Mouse (Mus musculus): ENCODE results near the gene Ttc39d. TPM values are rescaled to one million over a fixed set of nuclear protein-coding genes. Genes with fewer than 3 reads are reported as not detected.

Gene Ttc39d
- polyA plus RNA-seq, 1 experiment from 2014 or later, result 0.11 TPM

GRCm38 (mm10) chr17:80168425-80169182 is 38.7 kb upstream of the Ttc39d start:
- Histone ChIP-seq H3K27me3 (ENCODE audit: control insufficient read depth, insufficient read depth, low read length) (no peaks in the 10 kb centered on the region), H3K9me3 (ENCODE audit: control insufficient read depth, low read length) (no peaks in the 10 kb centered on the region), H3K4me1 (ENCODE audit: control insufficient read depth, insufficient read depth, low read length) (peaks cover 10% of the 10 kb centered on the region; the same call in 1 of the 2 replicates), H3K9ac (ENCODE audit: low read depth, low read length) (no peak overlapping the region), H3K36me3 (ENCODE audit: control insufficient read depth, insufficient read depth, low read length) (no peaks in the 10 kb centered on the region), H3K4me2 (replicated peaks; ENCODE audit: low read depth, low read length) (peak overlapping the region; percentile 31), H3K4me3 (ENCODE audit: low read length) (no peak overlapping the region), H3K27ac (ENCODE audit: low read depth, low read length) (peak overlapping the region; percentile 31; the same call in 1 of the 2 replicates)
- peak; percentile 73 for ATAC-seq (ENCODE audit: low FRiP score, low TSS enrichment)
- 23% methylated on average over 16 of the region's 16 CpGs for WGBS

GRCm38 (mm10) chr17:80169792-80170191 is 37.5 kb upstream of the Ttc39d start:
- H3K36me3 ChIP-seq (ENCODE audit: control insufficient read depth, insufficient read depth, low read length), result no peaks in the 10 kb centered on the region
- no peak overlapping the region for H3K4me3 ChIP-seq (ENCODE audit: low read length)
- H3K4me1 ChIP-seq (ENCODE audit: control insufficient read depth, insufficient read depth, low read length), result peaks cover 14% of the 10 kb centered on the region; the same call in 1 of the 2 replicates
- WGBS, result 89% methylated on average over 6 of the region's 6 CpGs
- no peaks in the 10 kb centered on the region for H3K9me3 ChIP-seq (ENCODE audit: control insufficient read depth, low read length)
- ATAC-seq (ENCODE audit: low FRiP score, low TSS enrichment), result no peak
- H3K4me2 ChIP-seq (replicated peaks; ENCODE audit: low read depth, low read length), result no peak overlapping the region
- no peak overlapping the region for H3K9ac ChIP-seq (ENCODE audit: low read depth, low read length)
- no peaks in the 10 kb centered on the region for H3K27me3 ChIP-seq (ENCODE audit: control insufficient read depth, insufficient read depth, low read length)
- H3K27ac ChIP-seq (ENCODE audit: low read depth, low read length), result no peak overlapping the region

DNA sequence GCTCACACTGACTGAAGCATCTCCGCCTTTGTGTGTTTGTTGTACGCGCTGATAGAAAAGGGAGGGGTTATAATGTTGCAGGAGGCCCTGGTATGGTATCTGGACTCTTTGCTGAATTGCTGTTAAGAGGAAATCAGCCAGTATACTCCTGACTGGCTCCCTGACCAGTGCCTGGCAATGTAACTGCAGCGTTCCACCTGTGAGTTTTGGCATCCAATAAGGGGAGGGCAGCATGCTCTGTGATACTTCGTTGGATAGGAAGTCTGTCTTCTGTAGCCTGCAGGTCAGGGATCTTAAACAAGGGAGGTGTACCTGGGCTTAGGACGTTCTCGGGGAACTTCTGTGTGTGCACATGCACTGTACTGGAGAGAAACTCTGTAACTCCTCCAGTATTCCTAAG is 36.3 kb upstream of the Ttc39d start:
- Histone ChIP-seq H3K27me3 (ENCODE audit: control insufficient read depth, insufficient read depth, low read length) (no peaks in the 10 kb centered on the region), H3K4me3 (ENCODE audit: low read length) (no peak overlapping the region), H3K4me2 (replicated peaks; ENCODE audit: low read depth, low read length) (no peak overlapping the region), H3K27ac (ENCODE audit: low read depth, low read length) (no peak overlapping the region), H3K9me3 (ENCODE audit: control insufficient read depth, low read length) (no peaks in the 10 kb centered on the region), H3K4me1 (ENCODE audit: control insufficient read depth, insufficient read depth, low read length) (peaks cover 18% of the 10 kb centered on the region; the same call in 1 of the 2 replicates), H3K9ac (ENCODE audit: low read depth, low read length) (no peak overlapping the region), H3K36me3 (ENCODE audit: control insufficient read depth, insufficient read depth, low read length) (no peaks in the 10 kb centered on the region)
- WGBS, result 88% methylated on average over 7 of the region's 7 CpGs
- ATAC-seq (ENCODE audit: low FRiP score, low TSS enrichment), result no peak

- no peaks in the 10 kb centered on the region for H3K27me3 ChIP-seq (ENCODE audit: control insufficient read depth, insufficient read depth, low read length)
- H3K36me3 ChIP-seq (ENCODE audit: control insufficient read depth, insufficient read depth, low read length), result no peaks in the 10 kb centered on the region
- H3K4me1 ChIP-seq (ENCODE audit: control insufficient read depth, insufficient read depth, low read length), result peaks cover 18% of the 10 kb centered on the region; the same call in 1 of the 2 replicates
- H3K27ac ChIP-seq (ENCODE audit: low read depth, low read length), result no peak overlapping the region
- WGBS, result 88% methylated on average over 4 of the region's 4 CpGs
- ATAC-seq (ENCODE audit: low FRiP score, low TSS enrichment), result no peak
- no peaks in the 10 kb centered on the region for H3K9me3 ChIP-seq (ENCODE audit: control insufficient read depth, low read length)
- H3K4me2 ChIP-seq (replicated peaks; ENCODE audit: low read depth, low read length), result no peak overlapping the region
- no peak overlapping the region for H3K9ac ChIP-seq (ENCODE audit: low read depth, low read length)
- no peak overlapping the region for H3K4me3 ChIP-seq (ENCODE audit: low read length)
Observed at GRCm38 (mm10) chr17:80171948-80172347, 35.3 kb upstream of the Ttc39d start.

DNA sequence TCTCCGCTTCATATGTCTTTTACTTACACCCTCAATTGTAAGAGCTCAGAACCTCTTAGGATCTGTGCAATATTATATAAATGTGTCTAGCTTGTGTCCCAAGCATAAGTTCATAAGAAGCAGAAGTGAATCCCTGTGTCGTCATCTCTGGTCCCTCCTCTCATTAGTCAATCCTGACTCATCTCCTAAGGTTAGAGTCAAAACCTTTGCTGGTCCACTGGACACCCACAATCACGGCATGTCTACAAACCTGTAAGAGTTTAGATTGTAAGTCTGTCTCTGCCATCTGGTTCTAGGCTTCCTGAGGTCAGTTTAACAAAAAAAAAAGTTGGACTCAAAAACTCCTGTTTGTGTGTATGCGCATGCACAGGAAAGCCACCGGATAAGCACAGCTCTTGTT is 34.5 kb upstream of the Ttc39d start:
- WGBS, result 89% methylated on average over 5 of the region's 5 CpGs
- Histone ChIP-seq H3K27me3 (ENCODE audit: control insufficient read depth, insufficient read depth, low read length) (no peaks in the 10 kb centered on the region), H3K36me3 (ENCODE audit: control insufficient read depth, insufficient read depth, low read length) (no peaks in the 10 kb centered on the region), H3K9me3 (ENCODE audit: control insufficient read depth, low read length) (no peaks in the 10 kb centered on the region), H3K9ac (ENCODE audit: low read depth, low read length) (no peak overlapping the region), H3K4me2 (replicated peaks; ENCODE audit: low read depth, low read length) (no peak overlapping the region), H3K27ac (ENCODE audit: low read depth, low read length) (no peak overlapping the region), H3K4me3 (ENCODE audit: low read length) (no peak overlapping the region), H3K4me1 (ENCODE audit: control insufficient read depth, insufficient read depth, low read length) (peaks cover 18% of the 10 kb centered on the region; the same call in 1 of the 2 replicates)
- ATAC-seq (ENCODE audit: low FRiP score, low TSS enrichment), result no peak

DNA sequence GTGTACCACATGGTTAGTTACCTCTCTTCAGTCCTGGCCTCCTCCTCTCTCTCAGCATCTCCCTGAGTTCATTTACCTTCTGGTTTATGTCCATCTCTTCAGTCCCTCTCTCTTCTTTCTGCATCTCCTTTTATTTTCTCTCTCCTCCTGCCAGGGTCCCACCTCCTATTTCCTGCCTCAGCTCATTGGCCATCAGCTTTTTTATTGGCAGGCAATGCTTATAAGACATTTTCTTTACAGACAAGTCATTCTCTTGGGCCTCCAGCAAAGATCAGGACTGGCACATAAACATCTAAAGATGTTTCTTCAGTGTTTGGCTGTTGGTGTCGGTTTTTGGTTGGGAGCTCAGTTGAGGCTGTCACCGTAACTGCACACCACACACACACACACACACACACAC is 33.6 kb upstream of the Ttc39d start:
- no peak overlapping the region for H3K27ac ChIP-seq (ENCODE audit: low read depth, low read length)
- no peaks in the 10 kb centered on the region for H3K36me3 ChIP-seq (ENCODE audit: control insufficient read depth, insufficient read depth, low read length)
- peaks cover 11% of the 10 kb centered on the region; the same call in 1 of the 2 replicates for H3K4me1 ChIP-seq (ENCODE audit: control insufficient read depth, insufficient read depth, low read length)
- no peak overlapping the region for H3K4me2 ChIP-seq (replicated peaks; ENCODE audit: low read depth, low read length)
- H3K9ac ChIP-seq (ENCODE audit: low read depth, low read length), result no peak overlapping the region
- WGBS, result 94% methylated on average over 2 of the region's 2 CpGs
- no peak for ATAC-seq (ENCODE audit: low FRiP score, low TSS enrichment)
- H3K4me3 ChIP-seq (ENCODE audit: low read length), result no peak overlapping the region
- no peaks in the 10 kb centered on the region for H3K9me3 ChIP-seq (ENCODE audit: control insufficient read depth, low read length)
- no peaks in the 10 kb centered on the region for H3K27me3 ChIP-seq (ENCODE audit: control insufficient read depth, insufficient read depth, low read length)

GRCm38 (mm10) chr17:80174146-80174545 is 33.1 kb upstream of the Ttc39d start:
- no peaks in the 10 kb centered on the region for H3K9me3 ChIP-seq (ENCODE audit: control insufficient read depth, low read length)
- H3K27me3 ChIP-seq (ENCODE audit: control insufficient read depth, insufficient read depth, low read length), result no peaks in the 10 kb centered on the region
- H3K4me2 ChIP-seq (replicated peaks; ENCODE audit: low read depth, low read length), result no peak overlapping the region
- no peak overlapping the region for H3K27ac ChIP-seq (ENCODE audit: low read depth, low read length)
- H3K4me1 ChIP-seq (ENCODE audit: control insufficient read depth, insufficient read depth, low read length), result 0 out of 2 replicates have a peak, but pooled peaks cover 8% of the 10 kb centered on the region
- H3K4me3 ChIP-seq (ENCODE audit: low read length), result no peak overlapping the region
- 81% methylated on average over 3 of the region's 3 CpGs for WGBS
- no peaks in the 10 kb centered on the region for H3K36me3 ChIP-seq (ENCODE audit: control insufficient read depth, insufficient read depth, low read length)
- no peak for ATAC-seq (ENCODE audit: low FRiP score, low TSS enrichment)
- no peak overlapping the region for H3K9ac ChIP-seq (ENCODE audit: low read depth, low read length)

- ATAC-seq (ENCODE audit: low FRiP score, low TSS enrichment), result 0 out of 2 replicates have a peak, but pooled peaks have one; percentile 54
- Histone ChIP-seq H3K9me3 (ENCODE audit: control insufficient read depth, low read length) (no peaks in the 10 kb centered on the region), H3K36me3 (ENCODE audit: control insufficient read depth, insufficient read depth, low read length) (no peaks in the 10 kb centered on the region), H3K27ac (ENCODE audit: low read depth, low read length) (no peak overlapping the region), H3K4me1 (ENCODE audit: control insufficient read depth, insufficient read depth, low read length) (0 out of 2 replicates have a peak, but pooled peaks cover 8% of the 10 kb centered on the region), H3K4me3 (ENCODE audit: low read length) (no peak overlapping the region), H3K4me2 (replicated peaks; ENCODE audit: low read depth, low read length) (no peak overlapping the region), H3K27me3 (ENCODE audit: control insufficient read depth, insufficient read depth, low read length) (no peaks in the 10 kb centered on the region), H3K9ac (ENCODE audit: low read depth, low read length) (no peak overlapping the region)
- WGBS, result 55% methylated on average over 19 of the region's 19 CpGs
Observed at GRCm38 (mm10) chr17:80174699-80175385, 32.4 kb upstream of the Ttc39d start.

DNA sequence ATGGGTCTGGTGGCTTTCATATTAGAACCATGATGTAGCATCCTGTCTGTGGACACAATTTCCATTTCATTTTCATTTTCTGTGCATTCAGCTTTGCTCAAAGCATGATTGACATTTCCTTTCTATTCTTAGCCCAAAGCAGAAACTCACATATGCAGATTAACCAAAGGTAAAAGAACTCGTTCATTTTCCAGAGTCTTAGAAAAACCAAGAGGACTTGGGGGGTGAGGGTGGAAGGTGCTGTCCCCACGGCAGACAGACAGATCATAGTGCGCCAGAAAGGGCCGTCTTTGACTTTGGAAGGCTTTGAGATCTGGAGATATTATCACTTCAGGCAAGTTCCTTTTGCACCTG is 31.9 kb upstream of the Ttc39d start:
- no peak for ATAC-seq (ENCODE audit: low FRiP score, low TSS enrichment)
- 82% methylated on average over 4 of the region's 4 CpGs for WGBS
- no peak overlapping the region for H3K27ac ChIP-seq (ENCODE audit: low read depth, low read length)

More for the DNA sequence above, 31.9 kb upstream of the Ttc39d start:
- H3K4me3 ChIP-seq (ENCODE audit: low read length), result no peak overlapping the region
- H3K9me3 ChIP-seq (ENCODE audit: control insufficient read depth, low read length), result no peaks in the 10 kb centered on the region
- H3K4me2 ChIP-seq (replicated peaks; ENCODE audit: low read depth, low read length), result no peak overlapping the region
- no peaks in the 10 kb centered on the region for H3K36me3 ChIP-seq (ENCODE audit: control insufficient read depth, insufficient read depth, low read length)
- no peaks in the 10 kb centered on the region for H3K27me3 ChIP-seq (ENCODE audit: control insufficient read depth, insufficient read depth, low read length)
- H3K9ac ChIP-seq (ENCODE audit: low read depth, low read length), result no peak overlapping the region
- H3K4me1 ChIP-seq (ENCODE audit: control insufficient read depth, insufficient read depth, low read length), result 0 out of 2 replicates have a peak, but pooled peaks cover 8% of the 10 kb centered on the region
